Mouse (Mus musculus): ENCODE data around the gene Traf4. TPM values are rescaled to one million over a fixed set of nuclear protein-coding genes. Genes with fewer than 3 reads are reported as not detected.
"Not testable (repeated sequence)": the region's sequence is repeated elsewhere in the genome, so short reads cannot be mapped to it uniquely, and the experiment has no call there.

Gene Traf4
- polyA plus RNA-seq, 1 experiment from 2014 or later: 127 TPM

DNA sequence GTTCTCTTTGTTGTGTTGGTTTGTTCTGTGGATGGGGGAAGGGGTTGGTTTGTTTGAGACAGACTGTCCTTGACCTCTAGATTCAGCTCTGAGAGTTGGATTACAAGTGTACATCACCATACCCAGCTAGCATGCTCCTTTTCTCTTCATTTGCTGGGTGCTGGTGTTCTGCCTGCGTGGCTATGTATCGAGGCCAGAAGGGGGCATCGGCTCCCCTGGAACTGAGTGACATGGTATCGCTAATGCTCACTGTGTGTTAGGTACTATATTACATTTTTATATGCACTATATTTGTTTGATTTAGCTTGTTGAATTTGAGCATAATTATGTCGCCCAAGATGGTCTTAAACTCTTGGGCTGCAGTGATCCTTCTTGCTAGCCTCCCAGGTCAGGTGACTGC lies 19.2 kb downstream of the Traf4 start:
- Histone ChIP-seq H3K9ac (no peak overlapping the region), H3K9me3 (no peaks in the 10 kb centered on the region), H3K36me3 (peaks cover 73% of the 10 kb centered on the region), H3K4me3 (no peak overlapping the region), H3K27ac (no peak overlapping the region), H3K4me2 (no peak overlapping the region), H3K4me1 (replicated peaks) (0 out of 2 replicates have a peak, but pooled peaks cover 5% of the 10 kb centered on the region), H3K27me3 (no peaks in the 10 kb centered on the region)
- 89% methylated on average over 5 of the region's 5 CpGs for WGBS
- no peak for ATAC-seq (ENCODE audit: low FRiP score)

DNA sequence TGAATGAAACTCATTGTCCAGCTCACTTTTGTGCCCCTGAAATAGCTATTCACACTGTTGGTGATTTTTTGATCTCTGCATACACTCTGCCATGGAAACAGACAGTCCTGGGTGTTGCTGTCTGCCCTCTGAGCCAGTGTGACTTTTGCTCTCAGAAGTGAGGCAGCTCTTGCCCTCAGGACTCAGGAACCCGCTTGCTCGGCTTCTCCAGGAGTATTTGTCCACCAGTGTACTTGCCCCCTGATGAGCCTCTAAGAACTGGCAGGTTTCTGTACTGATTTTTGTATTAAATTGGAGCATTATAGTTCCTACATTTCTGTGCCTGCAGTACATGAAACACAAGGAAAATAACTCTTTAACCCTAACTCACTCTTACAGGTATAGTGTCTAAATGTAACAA lies 21.9 kb downstream of the Traf4 start:
- Histone ChIP-seq H3K27ac (peak overlapping the region; percentile 52; the same call in 1 of the 2 replicates), H3K9me3 (no peaks in the 10 kb centered on the region), H3K4me2 (no peak overlapping the region), H3K9ac (no peak overlapping the region), H3K36me3 (peaks cover 52% of the 10 kb centered on the region), H3K4me3 (no peak overlapping the region), H3K4me1 (replicated peaks) (0 out of 2 replicates have a peak, but pooled peaks cover 8% of the 10 kb centered on the region), H3K27me3 (no peaks in the 10 kb centered on the region)
- ATAC-seq (ENCODE audit: low FRiP score): no peak
- WGBS: 74% methylated on average over 2 of the region's 2 CpGs

- peaks cover 11% of the 10 kb centered on the region; the same call in 1 of the 2 replicates for H3K4me1 ChIP-seq (replicated peaks)
- 89% methylated on average over 5 of the region's 5 CpGs for WGBS
- H3K27ac ChIP-seq: no peak overlapping the region
- no peak overlapping the region for H3K4me3 ChIP-seq
- H3K9me3 ChIP-seq: no peaks in the 10 kb centered on the region
- no peak overlapping the region for H3K4me2 ChIP-seq
- no peak for ATAC-seq (ENCODE audit: low FRiP score)
- no peaks in the 10 kb centered on the region for H3K27me3 ChIP-seq
- H3K9ac ChIP-seq: no peak overlapping the region
- H3K36me3 ChIP-seq: peaks cover 28% of the 10 kb centered on the region
Observed at GRCm38 (mm10) chr11:78140665-78141064, 24.7 kb downstream of the Traf4 start.

GRCm38 (mm10) chr11:78138023-78138422 lies 27.4 kb downstream of the Traf4 start:
- Histone ChIP-seq H3K9me3 (no peaks in the 10 kb centered on the region), H3K4me1 (replicated peaks) (peaks cover 11% of the 10 kb centered on the region; the same call in 1 of the 2 replicates), H3K4me3 (no peak overlapping the region), H3K36me3 (peaks cover 2% of the 10 kb centered on the region), H3K27me3 (no peaks in the 10 kb centered on the region), H3K4me2 (no peak overlapping the region), H3K9ac (no peak overlapping the region), H3K27ac (no peak overlapping the region)
- ATAC-seq (ENCODE audit: low FRiP score): no peak
- 86% methylated on average over 3 of the region's 3 CpGs for WGBS

DNA sequence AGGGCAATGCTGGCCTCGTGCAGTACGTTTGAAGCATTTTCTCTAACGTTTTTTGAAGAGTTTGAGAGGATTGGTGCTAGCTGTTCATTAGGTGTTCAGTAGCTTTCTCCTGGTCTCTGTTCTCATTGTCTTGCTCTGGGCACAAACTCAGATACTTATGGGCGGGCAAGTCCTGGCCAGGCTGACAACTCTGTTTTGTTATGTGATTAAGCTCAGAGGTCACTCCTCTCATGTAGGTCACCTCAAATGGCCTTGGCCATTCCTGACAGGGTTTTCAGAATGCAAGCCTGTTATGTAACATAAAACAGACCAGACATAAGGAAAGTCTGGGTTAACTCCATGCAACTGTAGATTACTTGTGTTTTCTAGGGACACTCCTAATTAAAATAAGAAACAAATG lies 27.8 kb downstream of the Traf4 start:
- Histone ChIP-seq H3K9me3 (no peaks in the 10 kb centered on the region), H3K27me3 (no peaks in the 10 kb centered on the region), H3K4me2 (no peak overlapping the region), H3K36me3 (no peaks in the 10 kb centered on the region), H3K4me3 (no peak overlapping the region), H3K27ac (no peak overlapping the region), H3K9ac (no peak overlapping the region), H3K4me1 (replicated peaks) (peaks cover 11% of the 10 kb centered on the region; the same call in 1 of the 2 replicates)
- WGBS: 76% methylated on average over 4 of the region's 4 CpGs
- ATAC-seq (ENCODE audit: low FRiP score): no peak

GRCm38 (mm10) chr11:78136132-78136531 lies 29.3 kb downstream of the Traf4 start:
- Histone ChIP-seq H3K27me3 (no peaks in the 10 kb centered on the region), H3K9me3 (no peaks in the 10 kb centered on the region), H3K27ac (no peak overlapping the region), H3K4me1 (replicated peaks) (peaks cover 6% of the 10 kb centered on the region; the same call in 1 of the 2 replicates), H3K9ac (no peak overlapping the region), H3K4me3 (no peak overlapping the region), H3K4me2 (no peak overlapping the region), H3K36me3 (no peaks in the 10 kb centered on the region)
- no peak for ATAC-seq (ENCODE audit: low FRiP score)
- WGBS: 88% methylated on average over 1 of the region's 1 CpGs

DNA sequence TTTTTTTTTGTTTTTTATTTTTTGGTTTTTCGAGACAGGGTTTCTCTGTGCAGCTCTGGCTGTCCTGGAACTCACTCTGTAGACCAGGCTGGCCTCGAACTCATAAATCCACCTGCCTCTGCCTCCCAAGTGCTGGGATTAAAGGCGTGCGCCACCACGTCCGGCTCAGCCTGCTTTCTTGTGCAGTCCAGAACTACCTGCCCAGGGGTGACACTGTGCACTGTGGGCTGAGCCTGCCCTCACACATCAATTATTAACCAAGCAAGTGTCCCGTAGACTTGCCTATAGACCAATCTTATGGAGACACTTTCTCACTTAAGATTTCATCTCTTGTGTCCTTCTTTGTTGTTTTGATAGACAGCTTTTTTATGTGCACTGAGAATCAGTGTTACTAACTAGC lies 30.1 kb downstream of the Traf4 start:
- not testable (repeated sequence) for H3K27me3 ChIP-seq; H3K36me3 ChIP-seq; H3K4me1 ChIP-seq (replicated peaks); H3K9me3 ChIP-seq; ATAC-seq (ENCODE audit: low FRiP score); H3K4me2 ChIP-seq; H3K27ac ChIP-seq; H3K9ac ChIP-seq; H3K4me3 ChIP-seq
- 93% methylated on average over 7 of the region's 7 CpGs for WGBS

DNA sequence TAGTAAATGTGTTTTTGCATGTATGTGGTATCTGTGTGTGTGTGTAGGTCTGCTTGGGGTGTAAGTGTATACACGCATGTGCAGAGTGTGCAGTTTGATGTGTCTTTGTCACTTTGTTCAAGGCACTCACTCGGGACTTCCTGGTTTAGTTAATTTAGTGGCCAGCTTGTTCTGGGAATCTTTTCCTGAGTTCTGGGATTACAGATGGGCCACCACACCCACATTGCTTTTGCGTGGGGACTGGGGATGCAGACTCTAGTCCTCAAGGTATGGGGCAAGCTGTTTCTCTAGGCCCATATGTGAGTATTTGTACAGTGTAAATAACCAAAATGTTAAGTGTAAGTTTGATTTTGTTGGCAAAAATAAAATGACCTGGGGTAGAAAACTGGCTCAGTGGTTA lies 31.0 kb downstream of the Traf4 start:
- H3K4me1 ChIP-seq (replicated peaks): peaks cover 8% of the 10 kb centered on the region; the same call in 1 of the 2 replicates
- no peak overlapping the region for H3K4me3 ChIP-seq
- WGBS: 87% methylated on average over 3 of the region's 3 CpGs
- no peak overlapping the region for H3K9ac ChIP-seq
- H3K27me3 ChIP-seq: no peaks in the 10 kb centered on the region
- no peaks in the 10 kb centered on the region for H3K9me3 ChIP-seq
- H3K27ac ChIP-seq: no peak overlapping the region
- H3K36me3 ChIP-seq: no peaks in the 10 kb centered on the region
- H3K4me2 ChIP-seq: no peak overlapping the region
- no peak for ATAC-seq (ENCODE audit: low FRiP score)

DNA sequence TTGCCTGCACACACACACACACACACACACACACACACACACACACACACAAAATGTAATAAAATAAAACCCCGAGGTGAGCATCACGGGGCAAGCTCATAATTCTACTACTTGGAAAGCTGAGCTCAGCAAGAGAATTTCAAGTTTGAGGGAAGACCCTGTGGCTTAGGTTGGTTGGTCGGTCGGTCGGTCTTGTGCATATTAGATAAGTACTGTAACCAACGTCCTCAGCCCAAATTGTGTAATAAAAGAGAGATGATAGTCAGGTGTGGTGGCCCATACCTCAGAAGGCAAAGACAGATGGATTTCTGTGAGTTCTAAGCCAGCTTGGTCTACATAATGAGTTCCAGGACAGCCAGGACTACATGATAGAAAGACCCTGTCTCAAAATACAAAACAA lies 31.5 kb downstream of the Traf4 start:
- Histone ChIP-seq H3K27me3 (no peaks in the 10 kb centered on the region), H3K4me1 (replicated peaks) (peaks cover 10% of the 10 kb centered on the region), H3K27ac (no peak overlapping the region), H3K9me3 (no peaks in the 10 kb centered on the region), H3K9ac (no peak overlapping the region), H3K4me3 (no peak overlapping the region), H3K4me2 (no peak overlapping the region), H3K36me3 (no peaks in the 10 kb centered on the region)
- ATAC-seq (ENCODE audit: low FRiP score): no peak
- 92% methylated on average over 6 of the region's 6 CpGs for WGBS

- Histone ChIP-seq H3K4me1 (replicated peaks) (peaks cover 34% of the 10 kb centered on the region), H3K4me2 (no peak overlapping the region), H3K27me3 (no peaks in the 10 kb centered on the region), H3K9me3 (no peaks in the 10 kb centered on the region), H3K36me3 (no peaks in the 10 kb centered on the region), H3K9ac (no peak overlapping the region), H3K27ac (peak overlapping the region; percentile 67), H3K4me3 (no peak overlapping the region)
- WGBS: 71% methylated on average over 8 of the region's 8 CpGs
- no peak for ATAC-seq (ENCODE audit: low FRiP score)
Observed at GRCm38 (mm10) chr11:78129458-78129857, 35.9 kb downstream of the Traf4 start.

GRCm38 (mm10) chr11:78126739-78127138 lies 38.6 kb downstream of the Traf4 start:
- WGBS: 90% methylated on average over 4 of the region's 4 CpGs
- no peaks in the 10 kb centered on the region for H3K36me3 ChIP-seq
- no peak overlapping the region for H3K9ac ChIP-seq
- H3K27me3 ChIP-seq: no peaks in the 10 kb centered on the region
- no peak for ATAC-seq (ENCODE audit: low FRiP score)
- no peak overlapping the region for H3K27ac ChIP-seq
- H3K4me1 ChIP-seq (replicated peaks): peaks cover 34% of the 10 kb centered on the region
- H3K4me3 ChIP-seq: no peak overlapping the region
- no peaks in the 10 kb centered on the region for H3K9me3 ChIP-seq
- H3K4me2 ChIP-seq: no peak overlapping the region

DNA sequence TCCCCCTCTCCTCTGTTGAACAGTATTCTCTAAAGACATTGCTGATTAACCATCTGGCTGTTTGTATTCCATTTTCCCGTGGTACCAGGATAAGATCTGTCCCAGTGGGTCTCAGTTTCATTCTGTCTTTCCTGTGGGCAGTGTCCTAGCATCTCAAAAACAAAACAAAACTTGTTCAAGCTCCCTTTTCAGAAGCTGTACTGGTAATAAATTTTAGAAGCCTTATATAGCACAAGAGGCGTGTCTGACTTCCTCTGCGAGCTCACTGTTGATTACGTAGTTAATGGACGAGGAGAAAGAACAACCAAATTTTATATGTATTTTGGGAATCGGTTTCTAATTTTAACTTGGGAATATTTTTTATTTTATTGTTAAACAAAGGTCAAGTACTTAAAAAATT lies 39.7 kb downstream of the Traf4 start:
- Histone ChIP-seq H3K9me3 (no peaks in the 10 kb centered on the region), H3K27ac (no peak overlapping the region), H3K27me3 (no peaks in the 10 kb centered on the region), H3K4me3 (no peak overlapping the region), H3K9ac (no peak overlapping the region), H3K4me1 (replicated peaks) (peaks cover 44% of the 10 kb centered on the region), H3K36me3 (no peaks in the 10 kb centered on the region), H3K4me2 (no peak overlapping the region)
- WGBS: 72% methylated on average over 6 of the region's 6 CpGs
- ATAC-seq (ENCODE audit: low FRiP score): no peak

DNA sequence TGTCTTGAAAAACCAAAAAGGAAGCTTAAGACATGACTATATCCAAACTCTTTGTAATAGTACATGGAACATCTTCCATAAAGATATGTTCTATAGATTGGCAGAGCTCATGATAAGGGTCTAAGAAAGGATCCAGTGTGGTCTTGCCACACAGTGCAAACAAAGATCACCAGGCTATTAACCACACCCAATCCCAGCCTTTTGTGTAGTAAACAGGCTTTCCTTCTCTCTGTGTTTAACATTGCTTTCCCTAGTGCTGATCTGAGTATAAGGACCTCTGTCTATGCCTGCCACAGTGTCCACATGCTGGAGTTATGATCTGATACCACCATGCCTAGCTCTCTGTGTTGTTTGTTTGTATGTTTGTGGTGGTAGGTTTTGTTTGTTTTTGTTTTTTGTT lies 41.6 kb downstream of the Traf4 start:
- Histone ChIP-seq H3K9me3 (no peaks in the 10 kb centered on the region), H3K36me3 (no peaks in the 10 kb centered on the region), H3K4me1 (replicated peaks) (peaks cover 53% of the 10 kb centered on the region), H3K27me3 (no peaks in the 10 kb centered on the region), H3K4me3 (no peak overlapping the region), H3K4me2 (no peak overlapping the region), H3K9ac (no peak overlapping the region), H3K27ac (no peak overlapping the region)
- no peak for ATAC-seq (ENCODE audit: low FRiP score)
